Mouse (Mus musculus): ENCODE measurements at regions not wholly inside any gene's neighbourhood (a gene's known extent, or its start where the extent isn't known, plus 50 kb on each side); places are given as distances from the start of the nearest gene placed in this dataset.

DNA sequence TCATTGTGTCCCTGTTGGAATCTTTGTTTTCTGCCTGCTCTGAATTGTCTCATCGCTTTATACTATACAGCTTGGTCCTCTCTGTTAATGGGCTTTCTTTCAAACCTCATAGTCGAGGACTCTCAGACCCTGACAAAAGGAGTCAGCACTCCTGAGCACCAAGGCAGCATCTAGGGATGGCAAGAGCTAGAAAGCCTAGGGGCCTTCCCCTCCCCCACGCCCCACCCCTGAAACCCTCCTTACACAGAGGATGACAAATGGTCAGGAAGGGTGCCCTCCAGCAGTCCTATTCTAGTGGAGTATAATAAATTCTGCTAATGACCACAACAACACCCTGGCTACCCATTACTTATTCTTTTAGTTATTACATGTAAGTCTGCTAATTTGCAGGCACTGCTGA lies 74.4 kb downstream of the Tbx19 start:
- Histone ChIP-seq H3K36me3 (ENCODE audit: insufficient read depth, low read length) (no peaks in the 10 kb centered on the region), H3K27me3 (ENCODE audit: insufficient read depth, low read length) (no peaks in the 10 kb centered on the region; the same call in 1 of the 2 replicates), H3K4me3 (replicated peaks; ENCODE audit: low read length) (no peak overlapping the region), H3K9me3 (ENCODE audit: low read length) (peaks cover 26% of the 10 kb centered on the region), H3K4me1 (replicated peaks; ENCODE audit: low read depth, low read length) (no peaks in the 10 kb centered on the region)
- TF ChIP-seq POU5F1 (IDR thresholded peaks at IDR 0.05; ENCODE audit: borderline replicate concordance, low read length) = no peak
- TF ChIP-seq CTCF (conservative IDR thresholded peaks at IDR 0.05; ENCODE audit: low read length) = no peak
- TF ChIP-seq NANOG (IDR thresholded peaks at IDR 0.05; ENCODE audit: borderline replicate concordance, low read length) = no peak

- H3K27me3 ChIP-seq (ENCODE audit: insufficient read depth, low read length) = no peaks in the 10 kb centered on the region
- TF ChIP-seq NANOG (IDR thresholded peaks at IDR 0.05; ENCODE audit: borderline replicate concordance, low read length) (no peak), CTCF (conservative IDR thresholded peaks at IDR 0.05; ENCODE audit: low read length) (no peak), POU5F1 (IDR thresholded peaks at IDR 0.05; ENCODE audit: borderline replicate concordance, low read length) (no peak)
- no peaks in the 10 kb centered on the region for H3K4me1 ChIP-seq (replicated peaks; ENCODE audit: low read depth, low read length)
- peaks cover 27% of the 10 kb centered on the region for H3K9me3 ChIP-seq (ENCODE audit: low read length)
- no peaks in the 10 kb centered on the region for H3K36me3 ChIP-seq (ENCODE audit: insufficient read depth, low read length)
- H3K4me3 ChIP-seq (replicated peaks; ENCODE audit: low read length) = no peak overlapping the region
Measured at GRCm38 (mm10) chr1:165084753-165085152, 75.8 kb downstream of the Tbx19 start.

GRCm38 (mm10) chr1:165084179-165084578 lies 76.4 kb downstream of the Tbx19 start:
- Histone ChIP-seq H3K27me3 (ENCODE audit: insufficient read depth, low read length) (no peaks in the 10 kb centered on the region), H3K9me3 (ENCODE audit: low read length) (peaks cover 28% of the 10 kb centered on the region), H3K36me3 (ENCODE audit: insufficient read depth, low read length) (no peaks in the 10 kb centered on the region), H3K4me3 (replicated peaks; ENCODE audit: low read length) (no peak overlapping the region), H3K4me1 (replicated peaks; ENCODE audit: low read depth, low read length) (no peaks in the 10 kb centered on the region)
- TF ChIP-seq POU5F1 (IDR thresholded peaks at IDR 0.05; ENCODE audit: borderline replicate concordance, low read length) (no peak), NANOG (IDR thresholded peaks at IDR 0.05; ENCODE audit: borderline replicate concordance, low read length) (no peak), CTCF (conservative IDR thresholded peaks at IDR 0.05; ENCODE audit: low read length) (no peak)

- Histone ChIP-seq H3K27me3 (ENCODE audit: insufficient read depth, low read length) (no peaks in the 10 kb centered on the region), H3K4me3 (replicated peaks; ENCODE audit: low read length) (no peak overlapping the region), H3K4me1 (replicated peaks; ENCODE audit: low read depth, low read length) (no peaks in the 10 kb centered on the region), H3K36me3 (ENCODE audit: insufficient read depth, low read length) (no peaks in the 10 kb centered on the region), H3K9me3 (ENCODE audit: low read length) (peaks cover 33% of the 10 kb centered on the region)
- no peak for TF ChIP-seq CTCF (conservative IDR thresholded peaks at IDR 0.05; ENCODE audit: low read length)
Measured at GRCm38 (mm10) chr1:165080351-165080750, 80.2 kb downstream of the Tbx19 start.

DNA sequence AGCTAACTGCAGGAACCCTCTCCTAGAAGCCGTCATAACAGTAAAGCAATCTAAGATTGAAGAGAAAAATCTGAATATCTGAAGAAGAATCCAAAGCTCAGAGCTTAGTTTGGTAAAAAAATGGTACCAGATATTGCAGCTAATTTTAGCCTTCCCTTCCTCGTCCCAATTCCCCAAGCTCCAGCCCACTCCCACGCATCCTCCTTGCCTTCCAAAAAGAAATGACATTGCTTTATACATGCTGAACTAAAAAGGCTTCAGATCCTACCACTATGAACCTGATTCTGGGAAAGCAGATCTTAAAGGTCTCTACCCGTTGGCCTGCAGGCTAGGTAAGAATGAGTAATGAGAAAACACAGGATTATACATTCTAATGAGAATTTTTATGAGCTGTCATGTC lies 83.3 kb downstream of the Tbx19 start:
- TF ChIP-seq NANOG (IDR thresholded peaks at IDR 0.05; ENCODE audit: borderline replicate concordance, low read length) (no peak), CTCF (conservative IDR thresholded peaks at IDR 0.05; ENCODE audit: low read length) (no peak), POU5F1 (IDR thresholded peaks at IDR 0.05; ENCODE audit: borderline replicate concordance, low read length) (no peak)
- Histone ChIP-seq H3K4me3 (replicated peaks; ENCODE audit: low read length) (no peak overlapping the region), H3K9me3 (ENCODE audit: low read length) (peaks cover 18% of the 10 kb centered on the region), H3K4me1 (replicated peaks; ENCODE audit: low read depth, low read length) (no peaks in the 10 kb centered on the region), H3K36me3 (ENCODE audit: insufficient read depth, low read length) (no peaks in the 10 kb centered on the region), H3K27me3 (ENCODE audit: insufficient read depth, low read length) (no peaks in the 10 kb centered on the region)

- TF ChIP-seq CTCF (conservative IDR thresholded peaks at IDR 0.05; ENCODE audit: low read length) = no peak
- TF ChIP-seq POU5F1 (IDR thresholded peaks at IDR 0.05; ENCODE audit: borderline replicate concordance, low read length) = no peak
- TF ChIP-seq NANOG (IDR thresholded peaks at IDR 0.05; ENCODE audit: borderline replicate concordance, low read length) = no peak
- H3K4me1 ChIP-seq (replicated peaks; ENCODE audit: low read depth, low read length) = no peaks in the 10 kb centered on the region
Measured at GRCm38 (mm10) chr1:165075301-165076082, 85.1 kb downstream of the Tbx19 start.

GRCm38 (mm10) chr1:165071831-165072491 lies 88.6 kb downstream of the Tbx19 start:
- Histone ChIP-seq H3K4me3 (replicated peaks; ENCODE audit: low read length) (no peak overlapping the region), H3K36me3 (ENCODE audit: insufficient read depth, low read length) (no peaks in the 10 kb centered on the region), H3K27me3 (ENCODE audit: insufficient read depth, low read length) (no peaks in the 10 kb centered on the region), H3K4me1 (replicated peaks; ENCODE audit: low read depth, low read length) (no peaks in the 10 kb centered on the region), H3K9me3 (ENCODE audit: low read length) (no peaks in the 10 kb centered on the region)
- TF ChIP-seq POU5F1 (IDR thresholded peaks at IDR 0.05; ENCODE audit: borderline replicate concordance, low read length) = no peak
- TF ChIP-seq CTCF (conservative IDR thresholded peaks at IDR 0.05; ENCODE audit: low read length) = no peak
- TF ChIP-seq NANOG (IDR thresholded peaks at IDR 0.05; ENCODE audit: borderline replicate concordance, low read length) = no peak

More at GRCm38 (mm10) chr1:165075301-165076082, 85.1 kb downstream of the Tbx19 start:
- H3K27me3 ChIP-seq (ENCODE audit: insufficient read depth, low read length) = no peaks in the 10 kb centered on the region
- H3K4me3 ChIP-seq (replicated peaks; ENCODE audit: low read length) = no peak overlapping the region
- H3K9me3 ChIP-seq (ENCODE audit: low read length) = peaks cover 6% of the 10 kb centered on the region
- no peaks in the 10 kb centered on the region for H3K36me3 ChIP-seq (ENCODE audit: insufficient read depth, low read length)

DNA sequence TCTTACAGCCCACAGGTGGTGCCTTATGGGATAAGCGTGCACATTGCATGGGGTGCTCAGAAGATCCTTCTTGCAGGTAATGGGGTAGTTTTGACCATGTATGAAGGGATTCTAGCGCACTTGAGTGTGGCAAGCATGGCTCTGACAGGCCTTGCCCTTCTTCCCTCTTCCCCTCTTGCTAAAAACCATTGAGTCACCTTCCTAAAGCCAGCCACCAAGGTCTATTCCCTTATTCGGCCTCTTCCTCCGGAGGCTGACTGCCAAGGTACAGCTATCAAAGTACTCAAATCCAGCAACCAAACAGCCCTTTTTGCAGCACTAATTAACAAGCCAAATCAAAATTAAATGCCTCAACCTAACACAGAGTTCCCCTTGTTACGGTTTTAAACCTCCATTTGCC lies 95.6 kb downstream of the Tbx19 start:
- peaks cover 4% of the 10 kb centered on the region for H3K9me3 ChIP-seq (ENCODE audit: low read length)
- TF ChIP-seq NANOG (IDR thresholded peaks at IDR 0.05; ENCODE audit: borderline replicate concordance, low read length) (no peak), CTCF (conservative IDR thresholded peaks at IDR 0.05; ENCODE audit: low read length) (no peak), POU5F1 (IDR thresholded peaks at IDR 0.05; ENCODE audit: borderline replicate concordance, low read length) (no peak)
- no peaks in the 10 kb centered on the region for H3K36me3 ChIP-seq (ENCODE audit: insufficient read depth, low read length)
- H3K4me3 ChIP-seq (replicated peaks; ENCODE audit: low read length) = no peak overlapping the region
- H3K27me3 ChIP-seq (ENCODE audit: insufficient read depth, low read length) = no peaks in the 10 kb centered on the region
- peaks cover 22% of the 10 kb centered on the region for H3K4me1 ChIP-seq (replicated peaks; ENCODE audit: low read depth, low read length)
